Mouse (Mus musculus) cerebellum, postnatal 10 days (tissue): ENCODE measurements at regions not wholly inside any gene's neighbourhood (a gene's known extent, or its start where the extent isn't known, plus 50 kb on each side); places are given as distances from the start of the nearest gene placed in this dataset.
A peak's percentile ranks its signal among the peaks of the same experiment; 100 is the strongest.

Source experiments
- DNase-seq, 2 experiments: peaks; one replicate each; pipeline ENCODE4 v3.0.0; 2021; ENCODE audit warnings: mixed read lengths in 2 of 2

DNA sequence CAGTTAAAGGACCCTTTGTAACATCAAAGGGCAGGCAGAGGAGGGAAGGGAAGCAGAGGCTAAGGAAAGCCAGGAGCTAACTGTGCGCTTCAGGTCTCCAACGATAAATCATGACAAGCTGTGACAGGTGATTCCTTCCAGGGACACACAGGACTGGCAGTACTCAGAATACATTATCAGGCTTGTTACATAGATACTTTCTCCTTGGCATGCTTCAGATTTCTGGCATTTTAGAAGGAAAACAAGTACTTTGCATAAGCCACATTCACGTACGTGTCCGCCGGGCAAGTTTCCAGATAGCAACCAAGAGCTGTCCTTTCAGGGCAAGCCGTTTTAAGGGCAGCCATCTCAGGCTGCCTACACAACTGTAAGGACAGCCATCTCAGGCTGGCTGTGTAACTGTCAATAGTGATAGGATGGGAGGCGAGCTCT lies 56.9 kb upstream of the Tgm3 start:
- DNase-seq, result peak; percentile 34 to 47

DNA sequence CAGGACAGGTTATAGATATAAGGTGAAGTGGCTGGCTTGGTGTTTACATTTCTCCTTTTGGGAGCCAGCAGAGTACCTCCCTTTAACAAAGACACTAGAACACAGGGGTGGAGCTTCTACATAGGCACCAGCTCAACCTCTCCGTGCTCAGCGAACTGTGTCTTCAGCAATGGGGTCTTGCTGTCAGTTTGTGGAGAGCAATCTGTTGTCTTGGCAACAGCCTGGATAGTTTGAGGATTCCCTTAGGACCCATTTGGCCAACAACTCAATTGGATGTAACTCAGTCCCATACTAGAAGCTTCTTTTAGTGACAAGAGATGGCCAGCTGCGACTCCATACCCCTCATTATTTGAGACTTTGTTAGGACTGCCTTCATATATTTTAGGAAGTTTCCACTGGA lies 54.0 kb upstream of the Tgm3 start:
- DNase-seq, result peak; percentile 72 to 81

DNA sequence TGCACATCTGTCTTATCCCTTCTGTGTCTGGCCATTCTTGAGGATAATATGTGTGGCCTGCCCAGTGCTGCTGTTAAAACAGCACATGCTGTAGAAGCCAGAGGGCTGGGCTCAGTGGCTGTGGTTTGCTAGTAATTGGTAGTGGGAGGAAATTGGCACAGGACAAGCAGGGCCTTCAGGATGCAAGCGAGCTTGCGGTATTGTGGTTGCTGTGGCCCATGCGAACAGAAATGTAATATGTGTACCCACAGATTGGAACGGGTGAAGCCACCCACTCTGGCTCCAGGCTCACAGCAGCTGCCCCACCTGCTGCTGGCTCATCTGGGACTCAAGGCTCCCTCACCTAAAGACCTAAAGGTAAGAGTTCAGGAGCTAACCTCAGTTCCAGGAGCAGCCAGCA lies 51.8 kb upstream of the Tgm3 start:
- no peak for DNase-seq

DNA sequence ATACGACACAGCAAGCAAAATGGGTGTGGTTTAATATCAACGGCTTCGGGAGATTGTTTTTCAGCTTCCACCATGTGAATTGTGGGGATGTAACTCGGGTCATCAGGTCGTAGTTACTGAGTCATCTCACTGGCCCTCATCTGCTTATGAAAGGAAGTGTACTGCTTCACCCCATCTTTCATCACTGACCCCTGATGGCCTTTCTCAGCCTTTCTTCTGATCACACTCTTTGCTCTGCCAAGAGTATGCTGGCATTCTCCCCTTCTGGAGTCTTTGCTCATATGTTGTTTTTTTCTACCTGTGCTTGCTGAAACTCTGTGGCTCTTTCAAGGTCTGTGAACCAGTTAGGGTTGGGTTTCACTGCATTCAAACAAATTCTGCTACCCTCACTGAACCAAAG lies 50.6 kb upstream of the Tgm3 start:
- DNase-seq, result no peak
